Mouse (Mus musculus) ES-Bruce4 (cell line): Measurements from ENCODE around the gene Lin9.

ENCODE experiments used
- CTCF ChIP-seq: IDR thresholded peaks from one replicate; pipeline ENCODE4 v1.8.1; 2011; ENCODE audit warnings: low read depth, low read length
- EP300 ChIP-seq: IDR thresholded peaks from 2 replicates; pipeline ENCODE4 v1.6.1; 2011; ENCODE audit warnings: low read depth, low read length; ENCODE audit not compliant: insufficient read depth
- POLR2A ChIP-seq: IDR thresholded peaks from one replicate; pipeline ENCODE4 v1.8.1; 2011; ENCODE audit warnings: low read length; ENCODE audit not compliant: insufficient read depth

DNA sequence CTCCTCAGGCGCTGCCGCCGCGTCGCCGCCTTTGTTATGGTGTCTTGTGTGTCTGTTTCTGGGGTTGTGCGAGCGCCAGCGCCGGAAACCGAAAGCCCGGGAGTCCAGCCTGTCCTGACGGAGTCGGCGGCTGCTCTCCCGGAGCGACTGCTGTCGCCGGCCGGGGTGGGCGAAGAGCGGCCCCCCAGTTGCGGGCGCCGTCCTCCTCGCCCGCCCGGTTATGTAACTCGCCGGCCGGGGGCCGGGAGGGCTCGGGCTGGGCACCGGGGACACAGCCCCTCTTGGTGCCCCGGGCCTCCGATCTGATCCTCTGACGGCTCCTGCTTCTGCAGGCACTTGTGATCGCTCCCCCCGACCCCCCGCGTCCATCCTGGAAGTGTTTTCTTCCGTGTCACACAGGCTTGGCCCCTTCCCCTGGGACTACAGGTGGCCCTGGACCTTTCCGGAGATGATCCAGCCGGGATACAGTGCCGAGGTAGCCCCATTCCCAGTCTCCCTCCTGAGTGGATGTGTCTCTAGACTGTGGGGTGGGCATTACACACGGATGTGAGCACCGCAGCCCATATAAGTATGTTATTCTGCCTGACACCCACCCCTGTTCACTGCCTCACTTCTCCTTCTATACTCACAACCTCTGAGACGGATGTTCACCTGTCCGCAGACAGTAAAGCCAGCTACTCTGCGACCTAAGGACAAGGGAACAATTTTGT lies 723 bp downstream of the Lin9 start:
- TF ChIP-seq POLR2A (no peak), CTCF (no peak), EP300 (no peak)
